Mouse (Mus musculus) A20 (cell line): ENCODE results near the gene AI464131.

ENCODE experiments used
- DNase-seq: peaks from one replicate; pipeline ENCODE4 v3.0.0-alpha.2; 2011; ENCODE audit warnings: low read depth, low spot score

Gene AI464131

DNA sequence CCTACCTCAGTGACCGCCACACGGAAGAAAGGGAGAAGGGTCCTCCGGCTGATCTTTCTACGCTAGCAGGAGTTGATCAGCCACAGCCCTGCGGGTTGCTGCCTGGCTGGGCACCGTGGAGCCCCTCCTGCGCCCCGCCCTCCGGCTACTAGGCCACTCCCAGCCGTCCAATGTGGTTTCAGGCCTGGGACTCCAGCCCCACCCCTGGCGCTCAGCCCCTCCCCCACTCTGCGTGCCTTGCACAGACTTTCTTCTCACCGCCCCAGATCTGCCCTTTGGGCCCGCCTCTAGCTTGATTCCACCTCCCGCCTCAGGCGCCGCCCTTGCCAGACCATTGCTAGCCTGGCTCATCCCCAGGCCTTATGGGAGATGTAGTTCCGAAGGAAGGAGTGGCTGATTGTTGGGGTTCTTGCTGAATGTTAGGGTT is at the start of gene AI464131:
Gene AI464131, minus strand, starts transcription at position 91 of the 427 bp plus-strand sequence.
- peak; percentile 97 for DNase-seq

- DNase-seq, result peak; percentile 78
Observed at GRCm38 (mm10) chr4:41552529-41552928, 49.7 kb upstream of the AI464131 start.

DNA sequence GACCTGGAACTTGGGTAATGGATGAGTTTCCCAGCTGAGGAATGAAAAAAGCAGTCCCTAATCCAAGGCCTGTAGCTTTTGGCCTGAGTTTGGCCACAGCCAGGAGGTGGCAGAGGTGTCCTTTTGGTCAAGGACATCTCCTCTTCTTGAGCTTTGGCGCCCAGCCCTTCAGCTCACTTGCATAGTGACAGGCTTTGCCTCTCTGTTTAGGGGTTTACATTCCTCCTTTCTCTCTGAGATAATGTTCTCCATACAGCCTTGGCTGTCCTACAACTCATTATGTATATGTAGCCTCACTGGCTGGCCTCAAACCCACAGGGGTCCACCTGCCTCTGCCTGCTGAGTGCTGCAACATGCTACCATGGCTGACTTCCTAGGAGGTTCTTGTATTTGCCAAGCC is 44.2 kb upstream of the AI464131 start:
- no peak for DNase-seq

GRCm38 (mm10) chr4:41545985-41546384 is 43.1 kb upstream of the AI464131 start:
- no peak for DNase-seq

DNA sequence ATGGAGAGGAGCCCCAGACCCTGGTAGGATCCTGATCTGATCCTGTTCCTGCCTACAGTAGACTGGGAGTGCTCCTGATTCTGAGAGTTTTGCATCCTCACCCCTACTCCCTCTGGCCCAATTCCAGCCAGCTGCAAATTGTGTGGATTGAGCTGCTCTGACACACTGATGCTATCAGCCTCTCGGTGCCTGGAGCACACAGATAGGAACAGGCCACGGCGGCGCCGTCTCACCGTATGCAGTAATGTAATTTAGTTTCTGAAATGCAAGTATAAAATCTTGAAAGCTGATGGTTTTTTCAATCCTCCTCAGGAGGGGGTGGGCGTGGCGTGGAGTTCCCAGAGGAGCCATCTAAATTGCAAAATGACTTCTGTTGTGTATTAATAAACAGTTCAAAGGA is 39.3 kb upstream of the AI464131 start:
- no peak for DNase-seq

DNA sequence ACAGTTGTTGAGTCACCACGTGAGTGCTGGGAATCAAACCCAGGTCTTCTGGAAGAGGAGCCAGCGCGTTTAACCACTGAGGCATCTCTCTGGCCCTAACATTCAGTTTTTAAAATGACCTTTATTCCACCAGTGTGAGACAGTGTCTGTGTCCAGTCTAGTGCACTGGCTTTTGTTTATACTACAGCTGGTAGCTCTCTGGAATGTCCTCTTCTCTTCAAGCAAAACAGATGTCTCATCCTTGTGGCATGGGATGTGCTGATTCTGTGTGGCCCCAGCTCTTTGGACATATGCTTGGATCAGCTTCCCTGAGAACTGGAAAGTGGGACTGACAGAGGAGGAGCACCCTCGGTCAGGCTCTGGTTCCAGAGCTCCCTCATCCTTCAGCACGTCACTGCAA is 32.0 kb upstream of the AI464131 start:
- no peak for DNase-seq

GRCm38 (mm10) chr4:41532420-41532819 is 29.5 kb upstream of the AI464131 start:
- peak; percentile 20 for DNase-seq

GRCm38 (mm10) chr4:41527996-41528395 is 25.1 kb upstream of the AI464131 start:
- DNase-seq, result no peak

DNA sequence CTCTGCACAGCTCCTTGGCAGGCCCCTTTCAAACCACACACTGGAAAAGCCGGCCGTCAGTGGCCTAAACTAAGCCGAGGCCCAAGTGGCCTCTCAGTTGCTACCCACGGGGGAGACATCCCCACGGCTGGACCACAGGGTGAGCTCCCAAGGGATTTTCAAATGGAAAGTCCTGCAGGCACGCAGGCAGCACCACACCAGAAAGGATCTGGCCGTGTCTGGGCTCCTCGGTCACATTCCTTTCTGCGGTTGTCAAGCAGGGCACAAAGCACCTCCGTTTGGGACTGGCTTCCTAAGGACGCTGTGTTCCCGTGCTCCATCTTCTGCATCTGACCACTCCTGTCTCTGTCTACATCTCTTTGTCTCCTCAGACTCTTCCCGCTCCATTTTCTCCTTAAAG is 24.2 kb upstream of the AI464131 start:
- no peak for DNase-seq

- DNase-seq, result no peak
Observed at GRCm38 (mm10) chr4:41526553-41526952, 23.7 kb upstream of the AI464131 start.

DNA sequence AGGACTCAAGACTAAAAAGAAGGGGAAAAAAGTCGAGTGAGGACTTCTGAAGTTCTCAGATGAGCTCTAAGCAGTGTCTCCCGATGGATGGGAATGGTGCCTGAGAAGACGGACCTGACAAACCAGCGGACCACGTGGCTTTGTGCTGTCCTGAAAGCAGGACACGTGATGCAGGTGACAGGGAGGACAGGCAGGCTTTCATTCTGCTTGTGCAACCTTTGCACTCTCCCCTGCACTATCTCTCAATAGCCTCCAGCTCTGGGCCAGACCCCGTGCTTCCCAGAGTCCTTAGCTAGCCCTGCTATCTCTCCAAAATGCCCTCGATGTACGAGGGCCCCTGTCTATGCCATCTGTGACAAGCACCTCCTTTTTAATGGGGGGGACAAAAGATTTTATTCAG is 22.0 kb upstream of the AI464131 start:
- DNase-seq, result no peak

- no peak for DNase-seq
Observed at GRCm38 (mm10) chr4:41523839-41524238, 21.0 kb upstream of the AI464131 start.

- peak; percentile 45 for DNase-seq
Observed at GRCm38 (mm10) chr4:41522788-41523187, 19.9 kb upstream of the AI464131 start.

- no peak for DNase-seq
Observed at GRCm38 (mm10) chr4:41522136-41522535, 19.3 kb upstream of the AI464131 start.

- no peak for DNase-seq
Observed at GRCm38 (mm10) chr4:41520641-41521040, 17.8 kb upstream of the AI464131 start.

DNA sequence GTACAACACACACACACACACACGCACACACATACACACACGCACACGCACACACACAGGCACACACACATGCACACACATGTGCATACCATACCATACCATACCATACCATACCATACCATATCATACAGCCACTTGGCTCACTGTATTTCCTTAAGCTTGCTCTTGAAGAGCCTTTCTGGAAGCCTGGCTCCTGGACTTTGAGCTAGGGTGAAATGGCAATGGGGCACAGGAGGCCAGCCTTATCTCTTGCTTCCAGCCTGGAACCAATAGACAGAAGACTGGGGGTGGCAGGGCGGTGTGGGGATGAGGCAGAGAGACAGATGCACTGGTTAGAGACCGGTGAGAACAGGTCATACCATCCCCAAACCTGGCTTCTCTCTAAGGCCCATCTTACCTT is 16.3 kb upstream of the AI464131 start:
- DNase-seq, result no peak

DNA sequence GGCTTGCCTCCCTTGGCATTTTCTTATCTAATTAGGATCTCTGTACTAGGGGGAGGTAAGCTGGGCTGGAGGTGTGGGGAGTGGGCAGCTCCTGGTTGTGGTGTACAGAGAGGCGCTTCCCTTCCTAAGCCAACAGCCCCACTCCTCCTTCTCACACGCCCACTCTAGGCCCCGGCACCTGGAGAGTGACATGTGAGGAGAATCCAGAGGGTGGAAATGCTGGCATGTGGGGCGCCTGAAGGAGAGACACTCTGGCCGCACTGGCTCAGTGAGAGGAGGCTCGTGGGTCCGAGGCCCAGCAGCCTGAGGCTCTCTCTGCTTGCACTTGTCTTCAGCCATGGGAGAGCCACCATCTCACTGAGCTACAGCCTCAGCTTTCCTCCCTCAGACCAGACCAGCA is 15.5 kb upstream of the AI464131 start:
- no peak for DNase-seq

- no peak for DNase-seq
Observed at GRCm38 (mm10) chr4:41517233-41517632, 14.4 kb upstream of the AI464131 start, which contains the start of gene 1110017D15Rik. Gene 1110017D15Rik, minus strand, starts transcription at chr4:41517333.

- DNase-seq, result no peak
Observed at GRCm38 (mm10) chr4:41513714-41514113, 10.8 kb upstream of the AI464131 start.

GRCm38 (mm10) chr4:41513309-41513708 is 10.4 kb upstream of the AI464131 start:
- no peak for DNase-seq

DNA sequence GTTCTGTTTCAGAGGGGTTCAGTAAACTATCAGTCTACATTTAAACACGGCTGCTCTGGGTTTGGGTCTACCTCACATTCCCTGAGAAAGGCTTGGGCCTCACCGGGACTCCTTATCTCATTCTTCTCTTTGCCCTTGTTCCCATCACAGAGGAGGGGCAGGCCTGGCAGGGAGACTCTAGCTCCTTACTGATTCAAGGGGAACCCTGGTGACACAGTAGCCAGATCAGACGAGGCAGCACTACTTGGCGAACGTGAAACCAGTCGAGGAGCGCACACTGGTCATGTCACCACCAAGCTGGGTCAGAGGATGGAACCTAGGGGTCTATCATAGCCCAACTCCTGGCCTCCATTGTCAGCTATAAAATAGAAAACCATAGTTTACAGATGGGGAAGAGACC is 5.1 kb upstream of the AI464131 start:
- no peak for DNase-seq

DNA sequence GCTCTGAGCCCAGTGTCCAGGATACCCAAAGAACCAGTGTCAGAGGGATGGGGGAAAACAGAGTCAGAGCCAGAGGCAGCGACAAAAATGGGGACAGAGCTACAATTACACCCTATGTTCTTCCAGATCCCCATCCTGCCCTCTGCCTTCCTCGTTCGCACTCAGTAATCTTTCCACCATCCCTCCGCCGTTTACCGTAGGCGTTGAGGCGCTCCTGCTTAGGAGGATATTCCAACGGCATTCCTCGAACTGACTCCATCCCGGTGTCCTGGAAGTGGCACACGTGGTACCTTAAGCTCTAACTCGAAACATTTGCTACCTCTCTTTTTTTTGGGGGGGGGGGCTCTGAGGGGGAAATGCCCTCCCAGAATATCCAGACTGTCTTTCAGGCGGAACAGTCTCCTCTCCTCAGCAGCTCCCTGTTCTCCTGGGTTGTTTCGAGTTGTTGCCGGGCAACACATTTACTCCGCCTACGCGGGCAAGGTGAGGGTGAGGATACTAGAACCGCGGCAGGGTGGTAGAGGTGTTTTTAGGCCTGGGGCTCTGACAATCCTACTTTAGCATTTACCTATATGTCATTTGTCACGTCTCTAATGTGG is 4.5 kb upstream of the AI464131 start:
- DNase-seq, result no peak

GRCm38 (mm10) chr4:41506906-41507305 is 4.0 kb upstream of the AI464131 start:
- peak; percentile 63 for DNase-seq

GRCm38 (mm10) chr4:41506156-41506555 is 3.3 kb upstream of the AI464131 start:
- DNase-seq, result peak; percentile 71
